Mouse (Mus musculus) lung, adult 2 months (tissue): ENCODE data around the gene Actr10.

Experiments used
- CTCF ChIP-seq: fragments of 200-500 bp; IDR thresholded peaks from 2 replicates; pipeline ENCODE4 v1.5.1; 2011; ENCODE audit warnings: mild to moderate bottlenecking, low read length, control low read depth; ENCODE audit not compliant: insufficient read depth
- POLR2A ChIP-seq: fragments of 200-500 bp; IDR thresholded peaks from 2 replicates; pipeline ENCODE4 v1.6.1; 2011; ENCODE audit warnings: low read depth, mild to moderate bottlenecking, control low read depth, low read length, borderline replicate concordance; ENCODE audit errors: extremely low read depth

DNA sequence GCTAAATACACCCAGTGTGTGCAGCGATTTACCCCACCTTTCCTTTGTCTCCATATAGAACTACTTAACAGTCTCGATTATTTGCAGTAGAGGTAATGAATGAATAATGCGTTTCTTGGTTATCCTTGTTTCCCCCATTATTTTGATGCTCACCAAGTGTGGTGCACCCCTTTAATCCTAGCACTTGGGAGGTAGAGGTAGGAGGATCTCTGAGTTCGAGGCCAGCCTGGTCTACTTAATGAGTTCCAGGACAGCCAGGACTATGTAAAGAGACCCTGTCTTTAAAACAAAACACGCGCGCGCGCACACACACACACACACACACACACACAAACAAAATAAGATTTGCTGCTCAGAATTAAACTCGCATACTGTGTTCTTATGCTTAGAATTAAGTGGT, 37.7 kb downstream of the Actr10 start:
- TF ChIP-seq CTCF (no peak), POLR2A (no peak)
